Mouse (Mus musculus) natural killer cell, adult 2 months (primary cell): ENCODE data around the gene Rhof.

Source experiments
- DNase-seq, 2 experiments: peaks; one replicate each; pipeline ENCODE4 v3.0.0; 2022; ENCODE audit warnings: low spot score in 2 of 2

Gene Rhof

DNA sequence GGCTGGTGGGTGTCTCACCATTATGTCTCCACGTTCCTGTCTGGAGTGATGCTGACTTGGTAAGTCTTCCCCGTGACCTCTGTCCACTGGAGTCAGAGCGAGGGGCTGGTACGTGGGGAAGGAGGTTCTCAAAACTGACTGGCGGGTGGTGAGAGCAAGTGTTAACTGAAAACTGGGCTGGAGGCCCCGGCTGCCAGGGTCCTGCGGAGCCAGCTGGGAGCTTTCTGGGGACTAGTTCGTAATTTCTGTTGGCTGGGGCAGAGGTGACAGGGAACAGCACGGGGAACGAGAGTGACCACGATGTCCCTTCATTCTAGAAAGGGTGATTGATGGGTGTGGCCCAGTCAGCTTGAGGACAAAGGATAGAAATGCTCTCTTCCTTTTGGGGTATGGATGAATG is 18.4 kb downstream of the Rhof start:
- no peak for DNase-seq

GRCm38 (mm10) chr5:123110296-123110721 is 22.2 kb downstream of the Rhof start:
- no peak for DNase-seq

DNA sequence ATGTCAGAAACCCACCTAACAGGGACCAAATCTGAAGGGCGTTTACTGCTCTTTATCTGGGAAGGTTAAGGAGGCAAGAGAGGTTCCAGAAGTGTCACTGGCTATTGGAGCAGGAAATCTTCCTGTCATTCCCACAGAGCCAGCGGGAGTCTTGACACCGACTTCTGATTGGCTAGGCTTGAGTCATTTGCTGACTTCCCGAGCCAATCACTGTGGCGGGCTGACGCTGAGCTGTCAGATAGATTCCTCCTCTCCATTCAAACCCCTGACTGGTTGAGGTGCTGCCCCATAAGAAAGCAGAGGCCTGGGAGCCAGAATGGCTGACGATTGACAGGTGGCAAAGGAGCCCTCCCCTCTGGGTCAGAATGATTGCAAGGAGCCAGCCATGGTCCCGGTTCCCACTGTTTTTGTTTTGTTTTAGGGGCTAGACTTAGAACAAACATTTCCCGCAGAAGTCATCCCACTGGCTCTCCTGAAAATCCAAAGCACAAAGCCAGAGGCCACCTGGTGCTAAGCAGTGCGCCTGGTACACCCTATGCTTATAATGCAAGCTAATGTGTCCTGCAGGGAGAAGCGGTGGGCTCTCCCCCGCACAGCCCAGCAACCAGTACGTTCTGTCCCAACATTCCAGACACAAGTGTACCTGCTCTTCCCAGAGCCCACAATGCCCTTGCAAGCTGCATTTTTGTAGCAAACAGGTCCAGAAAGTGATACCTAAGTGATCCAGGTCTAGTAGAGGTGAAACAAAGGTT is 22.9 kb downstream of the Rhof start:
- no peak for DNase-seq

DNA sequence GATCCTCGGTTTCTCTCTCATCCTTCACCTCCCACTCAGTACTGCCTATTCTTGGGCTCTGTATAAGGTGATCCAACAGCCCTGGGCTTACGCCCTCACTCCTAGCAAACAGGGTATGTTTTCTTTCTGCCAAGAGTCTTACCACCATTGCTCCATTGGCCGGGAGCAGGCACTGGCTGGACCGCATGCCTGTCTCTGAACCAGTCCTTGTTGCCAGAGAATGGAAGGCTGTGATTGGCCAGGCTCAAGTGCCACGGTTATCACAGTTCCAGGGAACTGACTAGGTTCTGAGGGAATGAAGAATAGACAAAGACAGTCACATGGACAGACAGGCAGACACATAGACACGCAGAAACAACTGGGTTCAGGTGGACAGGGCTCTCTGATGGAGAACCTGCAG is 27.7 kb downstream of the Rhof start:
- DNase-seq, result no peak

GRCm38 (mm10) chr5:123103556-123103955 is 28.9 kb downstream of the Rhof start:
- no peak for DNase-seq

DNA sequence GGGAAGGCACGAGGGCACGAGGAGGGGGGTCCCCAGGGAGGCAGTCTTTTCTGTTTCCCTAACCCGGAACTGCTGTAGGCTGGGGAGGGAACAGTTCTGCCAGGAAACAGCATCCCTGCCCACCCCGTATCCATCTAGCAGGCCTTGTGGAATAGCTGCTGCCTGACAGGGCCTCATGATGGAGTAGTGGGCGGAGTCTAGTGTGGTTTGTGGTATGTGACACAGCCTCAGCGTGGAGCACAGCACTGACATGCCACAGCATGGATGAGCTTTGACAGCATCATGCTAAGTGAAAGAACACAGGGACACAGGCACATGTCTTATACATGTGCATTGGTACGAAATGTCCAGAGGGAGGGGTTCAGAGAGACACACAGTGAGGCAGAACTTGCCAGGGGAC is 30.1 kb downstream of the Rhof start:
- no peak for DNase-seq

- no peak for DNase-seq
Measured at GRCm38 (mm10) chr5:123098487-123098886, 34.0 kb downstream of the Rhof start.

DNA sequence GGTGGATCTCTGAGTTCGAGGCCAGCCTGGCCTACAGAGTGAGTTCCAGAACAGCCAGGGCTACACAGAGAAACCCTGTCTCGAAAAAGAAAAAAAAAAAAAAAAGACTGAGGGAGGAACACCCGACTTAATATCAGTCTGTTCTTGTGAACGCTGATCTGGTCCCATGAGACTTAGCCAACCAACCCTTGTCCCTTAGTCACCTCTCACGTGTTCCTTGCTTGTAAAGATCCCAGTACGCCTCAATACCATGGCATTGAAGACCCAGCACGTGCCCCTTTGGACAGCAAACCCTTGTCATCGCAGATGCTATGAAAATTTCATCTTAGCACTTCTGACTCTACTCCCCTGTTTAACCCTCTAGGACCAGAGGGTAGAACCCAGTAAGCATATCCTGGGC is 36.2 kb downstream of the Rhof start:
- DNase-seq, result no peak

- no peak for DNase-seq
Measured at GRCm38 (mm10) chr5:123094238-123094991, 38.1 kb downstream of the Rhof start.

DNA sequence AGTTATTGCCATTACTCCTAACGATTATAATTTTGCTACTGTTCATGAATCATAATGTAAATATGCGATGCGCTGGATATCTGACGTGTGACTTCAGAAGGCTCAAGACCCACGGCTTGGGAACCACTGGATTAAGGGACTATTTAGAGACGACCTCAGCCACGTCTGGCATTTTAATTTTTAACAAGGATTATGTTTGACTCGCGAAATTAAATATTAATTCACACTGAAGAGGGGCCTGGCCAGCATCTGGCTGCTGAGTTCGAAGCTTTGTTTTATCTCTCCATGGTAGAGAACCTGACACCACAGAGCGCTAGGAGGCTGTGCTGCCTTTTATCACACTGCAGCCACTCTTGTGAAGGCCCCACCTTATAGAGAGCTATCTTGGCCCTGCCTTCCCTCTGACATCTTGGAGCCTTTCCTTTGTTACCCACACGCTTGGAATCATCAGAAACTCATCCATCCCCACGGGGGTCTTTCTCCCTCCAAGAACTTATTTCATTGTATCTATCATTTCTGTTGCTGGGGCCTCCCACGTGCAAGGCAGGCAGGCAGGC is 39.3 kb downstream of the Rhof start:
- no peak for DNase-seq

DNA sequence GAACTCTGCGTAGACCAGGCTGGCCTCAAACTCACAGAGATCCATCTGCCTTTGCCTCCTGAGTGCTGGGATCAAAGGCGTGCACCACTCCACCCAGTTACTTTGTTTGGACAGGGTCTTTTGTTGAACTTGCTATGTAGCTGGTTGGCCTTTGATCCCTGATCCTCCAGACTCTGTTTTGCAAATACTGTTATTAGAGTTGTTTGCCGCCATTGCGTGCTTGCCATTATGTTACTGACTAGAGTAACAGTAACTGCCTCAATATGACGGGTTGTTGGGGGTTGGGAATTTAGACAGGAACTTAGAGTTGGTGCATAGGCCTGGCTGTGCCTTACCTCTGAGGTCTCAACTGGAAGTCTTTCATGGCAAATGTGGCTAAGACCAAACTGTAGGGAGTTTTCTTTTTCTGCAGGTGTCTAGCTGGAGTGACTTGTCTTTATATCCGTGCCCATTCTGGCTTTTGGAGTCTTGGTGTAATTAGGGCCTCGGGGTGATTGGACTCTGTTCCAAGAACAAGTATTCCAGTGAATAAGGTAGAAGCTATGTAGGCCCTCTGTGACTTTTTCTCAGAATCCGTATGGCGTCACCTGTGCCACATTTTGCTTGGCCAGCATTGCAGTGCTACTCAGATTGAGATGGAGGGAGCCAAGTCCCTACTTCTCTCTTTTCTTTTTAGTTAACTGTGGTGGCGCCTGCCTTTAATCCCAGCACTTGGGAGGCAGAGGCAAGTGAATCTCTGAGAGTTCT is 41.8 kb downstream of the Rhof start:
- DNase-seq, result no peak

- DNase-seq, result no peak
Measured at GRCm38 (mm10) chr5:123088784-123089183, 43.7 kb downstream of the Rhof start.

- no peak for DNase-seq
Measured at GRCm38 (mm10) chr5:123086501-123086900, 46.0 kb downstream of the Rhof start.

GRCm38 (mm10) chr5:123083340-123084050 is 49.0 kb downstream of the Rhof start:
- no peak for DNase-seq

- no peak for DNase-seq
Measured at GRCm38 (mm10) chr5:123080510-123080909, 52.0 kb downstream of the Rhof start.

DNA sequence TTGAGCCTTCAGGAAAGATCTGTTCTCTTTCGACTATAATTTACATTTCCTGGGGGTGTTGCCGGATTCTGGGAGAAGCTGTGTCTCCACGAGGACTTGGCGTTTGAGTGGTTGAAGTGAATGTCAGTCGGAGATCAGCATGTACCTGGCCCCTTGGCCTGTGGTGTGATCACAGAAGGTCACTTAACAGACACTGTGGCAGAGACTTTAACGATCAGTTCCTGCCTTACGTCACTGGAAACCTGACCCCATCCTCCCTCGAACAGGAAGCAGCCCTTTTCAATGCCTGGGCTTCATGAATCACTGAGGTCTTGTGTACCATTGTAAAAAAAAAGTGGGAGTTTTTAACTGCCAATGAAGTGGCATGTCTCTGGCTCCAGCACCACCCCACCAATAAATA is 52.5 kb downstream of the Rhof start:
- peak; percentile 39 to 51 for DNase-seq

DNA sequence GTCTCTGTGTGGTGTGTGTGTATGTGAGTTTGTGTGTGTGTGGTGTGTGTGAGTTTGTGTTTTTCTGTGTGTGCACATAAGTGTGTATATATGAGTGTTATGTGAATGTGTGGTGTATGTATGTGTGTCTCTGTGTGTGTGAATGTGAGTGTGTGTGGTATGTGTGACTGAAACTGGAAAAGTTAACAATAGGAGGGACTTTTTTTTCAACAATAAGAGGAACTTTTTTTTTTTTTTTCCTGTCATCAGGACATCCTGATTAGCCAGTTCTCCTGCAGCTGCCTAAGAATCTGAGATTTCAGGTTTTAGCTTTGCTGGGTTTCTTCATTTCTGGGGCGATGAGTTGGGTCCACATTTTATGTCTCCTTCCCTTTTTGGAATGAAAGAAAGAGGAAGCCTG is 52.9 kb downstream of the Rhof start:
- DNase-seq, result no peak

GRCm38 (mm10) chr5:123076419-123077281 is 55.8 kb downstream of the Rhof start:
- DNase-seq, result no peak

DNA sequence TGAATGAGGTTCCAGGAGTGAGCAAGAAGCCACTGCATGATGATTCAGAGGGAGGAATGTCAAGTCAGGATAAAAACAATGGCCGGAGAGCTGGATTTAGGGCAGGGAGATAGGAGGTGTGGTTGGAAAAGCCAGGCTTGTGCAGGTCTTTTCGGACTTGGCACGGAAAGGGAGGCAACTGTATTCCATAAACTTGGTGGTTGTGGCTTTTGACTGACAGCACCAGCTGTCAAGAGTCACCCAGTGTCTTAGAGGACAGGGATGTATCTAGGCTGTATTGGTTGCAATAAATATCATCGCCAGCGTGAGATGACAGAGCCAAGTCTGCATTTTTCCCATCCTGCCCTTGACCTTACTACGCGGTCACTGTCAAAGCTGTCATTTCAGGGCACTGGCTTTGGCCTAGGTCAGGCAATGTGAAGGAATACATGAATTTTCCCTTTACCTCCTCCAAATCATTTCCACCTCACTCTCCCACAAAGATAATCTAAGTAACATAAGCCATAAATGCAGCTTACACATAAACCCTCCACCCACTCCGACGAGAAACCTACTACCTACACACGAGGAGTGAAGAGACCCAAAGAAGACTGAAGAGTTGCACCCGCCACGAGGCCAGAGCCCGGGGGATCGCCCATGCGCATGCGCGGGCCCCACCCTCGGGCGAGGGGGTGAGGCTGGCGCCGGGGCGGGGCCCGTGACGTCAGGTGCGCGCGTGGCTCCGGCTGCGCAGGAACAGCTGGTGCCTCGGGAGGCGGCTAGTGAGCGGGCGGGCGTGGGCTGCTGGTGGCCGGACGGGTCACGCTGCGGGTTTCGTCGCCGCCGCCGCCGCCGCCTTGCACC is 56.7 kb downstream of the Rhof start:
- peak; percentile 90 to 93 for DNase-seq

DNA sequence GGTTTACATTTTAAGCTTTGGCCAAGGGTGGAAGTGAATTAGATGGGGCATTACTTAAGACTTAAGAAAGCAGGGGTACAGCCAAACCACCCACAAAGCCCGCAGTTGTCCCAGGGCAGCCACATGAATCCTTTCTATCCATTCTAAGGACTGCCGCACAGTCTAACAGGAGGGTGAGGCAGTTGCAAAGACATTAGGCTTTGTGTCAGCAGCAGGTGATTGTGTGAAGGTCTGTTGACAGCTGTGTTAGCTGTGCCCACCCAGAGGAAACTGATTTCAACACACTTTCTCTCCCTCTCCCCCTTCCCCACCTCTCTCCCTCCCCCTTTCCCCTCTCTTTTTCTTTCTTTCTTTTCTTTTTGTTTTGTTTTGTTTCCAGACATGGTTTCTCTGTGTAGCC is 63.8 kb downstream of the Rhof start:
- DNase-seq, result no peak
